Mouse (Mus musculus) forebrain, embryonic 14.5 days (tissue): ENCODE data around the gene Rmi1. TPM values are rescaled to one million over a fixed set of nuclear protein-coding genes. Genes with fewer than 3 reads are reported as not detected.
"Not testable (repeated sequence)": the region's sequence is repeated elsewhere in the genome, so short reads cannot be mapped to it uniquely, and the experiment has no call there.

Experiments
- ATAC-seq: fragments of 200-750 bp; cut with Nextera tagmentation; 2 replicates; pipeline ENCODE4 v1.8.0; 2017; ENCODE audit warnings: mild to moderate bottlenecking, moderate library complexity
- DNase-seq: peaks from one replicate; pipeline ENCODE4 v3.0.0-alpha.2; 2015; ENCODE audit warnings: low spot score
- H3K27ac ChIP-seq: fragments of 300-500 bp; sonication (generic); 2 replicates; pipeline ENCODE4 v1.5.1; 2014; ENCODE audit warnings: low read depth, mild to moderate bottlenecking, control low read depth, low read length, moderate library complexity
- H3K27me3 ChIP-seq: fragments of 300-500 bp; sonication (generic); replicated peaks from 2 replicates; pipeline ENCODE4 v1.6.1; 2014; ENCODE audit warnings: low read length, control low read depth, mixed read lengths; ENCODE audit not compliant: control insufficient read depth, insufficient read depth
- H3K36me3 ChIP-seq: fragments of 300-500 bp; sonication (generic); 2 replicates; pipeline ENCODE4 v1.6.1; 2014; ENCODE audit warnings: low read length, control low read depth; ENCODE audit not compliant: control insufficient read depth, insufficient read depth
- H3K4me1 ChIP-seq: fragments of 300-500 bp; sonication (generic); 2 replicates; pipeline ENCODE4 v1.6.1; 2014; ENCODE audit warnings: antibody characterized with exemption, low read length, control low read depth; ENCODE audit not compliant: control insufficient read depth, insufficient read depth
- H3K4me2 ChIP-seq: fragments of 300-500 bp; sonication (generic); 2 replicates; pipeline ENCODE4 v1.6.1; 2014; ENCODE audit warnings: mild to moderate bottlenecking, control low read depth, low read length
- H3K4me3 ChIP-seq: fragments of 300-500 bp; sonication (generic); 2 replicates; pipeline ENCODE4 v1.5.1; 2014; ENCODE audit warnings: low read depth, low read length, control low read depth
- H3K9ac ChIP-seq: fragments of 300-500 bp; sonication (generic); 2 replicates; pipeline ENCODE4 v1.6.1; 2014; ENCODE audit warnings: mild to moderate bottlenecking, low read length, control low read depth, moderate library complexity
- H3K9me3 ChIP-seq: fragments of 300-500 bp; sonication (generic); replicated peaks from 2 replicates; pipeline ENCODE4 v1.6.1; 2016; ENCODE audit warnings: low read length, control low read depth, mixed read lengths; ENCODE audit not compliant: control insufficient read depth
- WGBS: fragments of 180-500 bp; shearing (Covaris S2); extraction: QIAGEN DNeasy Blood & Tissue Kit; methylation state at CpG from one replicate; pipeline ENCODE4 v1.1.7; 2014; 5-methylcytosine and 5-hydroxymethylcytosine counted together
- polyA plus RNA-seq: library from polyadenylated mRNA; unstranded; fragments of >200 nt; fragmentation: Nextera tagmentation; extraction: Ambion mirVana; gene quantifications from 2 replicates; pipeline ENCODE4 v1.2.1, GENCODE M21; 2014

Gene Rmi1
- 23.8 and 24.6 TPM in 2 replicates for polyA plus RNA-seq

GRCm38 (mm10) chr13:58402003-58402743 lies at the start of gene Rmi1:
Gene Rmi1, plus strand, starts transcription at chr13:58402248.
- ATAC-seq (peak; percentile 96), DNase-seq (peak; percentile 99)
- Histone ChIP-seq H3K27me3 (no peaks in the 10 kb centered on the region), H3K27ac (peak within 1 kb of the TSS; percentile 100), H3K9me3 (no peaks in the 10 kb centered on the region), H3K36me3 (peaks cover 16% of the 10 kb centered on the region), H3K9ac (peak within 1 kb of the TSS; percentile 100), H3K4me1 (peaks cover 4% of the 10 kb centered on the region; the same call in 1 of the 2 replicates), H3K4me2 (peak within 1 kb of the TSS; percentile 68), H3K4me3 (peak within 1 kb of the TSS; percentile 99)
- WGBS: under 1% methylated on average over 84 of the region's 91 CpGs

DNA sequence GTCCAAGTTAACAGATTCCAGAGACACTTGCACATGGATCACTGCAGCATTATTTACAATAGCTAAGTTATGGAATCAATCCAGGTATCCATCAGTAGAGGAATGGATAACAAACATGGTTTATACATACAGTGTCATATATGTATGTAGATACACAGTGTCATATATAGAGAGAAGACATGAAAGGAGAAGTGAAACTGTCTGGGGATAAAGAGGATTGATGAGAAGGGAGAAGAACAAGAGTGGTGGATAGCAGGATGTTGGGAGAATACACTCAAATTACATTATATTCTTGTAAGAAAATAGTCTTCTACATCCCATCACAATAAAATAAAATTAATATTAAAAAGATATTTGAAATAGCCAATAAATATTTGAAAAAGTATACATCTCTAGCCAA lies 49.1 kb upstream of the Rmi1 start:
- Histone ChIP-seq H3K4me2 (no peak overlapping the region), H3K9ac (no peak overlapping the region), H3K36me3 (no peaks in the 10 kb centered on the region), H3K4me3 (no peak overlapping the region), H3K9me3 (no peaks in the 10 kb centered on the region), H3K27ac (no peak overlapping the region), H3K4me1 (no peaks in the 10 kb centered on the region), H3K27me3 (no peaks in the 10 kb centered on the region)
- ATAC-seq: no peak
- DNase-seq: no peak

DNA sequence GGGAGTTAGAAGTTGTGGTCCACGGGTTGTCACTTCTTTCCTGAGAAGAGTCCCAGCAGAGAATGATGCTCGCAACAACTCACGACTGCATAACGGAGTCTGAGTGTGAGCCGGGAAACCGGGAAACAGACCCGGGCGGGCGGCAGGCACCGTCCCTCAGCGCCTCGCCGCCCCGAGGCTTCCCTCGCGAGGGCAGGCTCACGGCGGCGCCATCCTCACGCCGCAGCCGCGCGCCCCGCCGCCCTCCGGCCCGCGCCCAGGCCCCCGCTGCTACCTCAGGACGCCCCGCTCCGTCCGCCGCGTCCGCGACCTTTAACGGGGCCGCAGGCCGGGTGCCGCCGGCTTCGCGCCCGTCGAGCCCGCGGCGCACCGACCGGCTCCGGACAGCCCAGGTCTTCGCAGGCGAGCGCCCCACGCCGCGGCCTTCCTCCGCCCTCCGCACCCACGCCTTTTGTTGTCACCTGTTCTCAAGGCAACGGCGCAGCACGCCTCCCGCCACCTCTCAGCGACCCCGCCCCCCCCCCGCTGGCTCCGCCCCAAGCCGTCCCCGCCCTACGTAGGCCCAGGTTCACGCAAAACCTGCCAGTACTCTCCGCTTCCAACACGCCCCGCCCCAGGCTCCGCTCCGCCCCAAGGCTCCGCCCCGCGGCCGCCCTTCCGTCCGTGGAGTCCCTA lies 43.3 kb upstream of the Rmi1 start, which contains the start of gene Kif27:
TSS of gene Kif27 (minus strand) at position 494 of the 675 bp plus-strand sequence.
- no peaks in the 10 kb centered on the region for H3K27me3 ChIP-seq
- peak within 1 kb of the TSS; percentile 71 for H3K9ac ChIP-seq
- H3K4me2 ChIP-seq: peak within 1 kb of the TSS; percentile 87
- H3K9me3 ChIP-seq: no peaks in the 10 kb centered on the region
- H3K36me3 ChIP-seq: no peaks in the 10 kb centered on the region
- peak; percentile 99 for ATAC-seq
- DNase-seq: peak; percentile 87
- peak within 1 kb of the TSS; percentile 65 for H3K4me3 ChIP-seq
- no peak within 1 kb of the TSS for H3K27ac ChIP-seq
- WGBS: under 1% methylated on average over 72 of the region's 85 CpGs
- no peaks in the 10 kb centered on the region for H3K4me1 ChIP-seq

- 2% methylated on average over 7 of the region's 7 CpGs for WGBS
- Histone ChIP-seq H3K4me2 (peak overlapping the region; percentile 87), H3K9me3 (no peaks in the 10 kb centered on the region), H3K27ac (no peak overlapping the region), H3K4me1 (no peaks in the 10 kb centered on the region), H3K9ac (peak overlapping the region; percentile 71; the same call in 1 of the 2 replicates), H3K4me3 (peak overlapping the region; percentile 65), H3K27me3 (no peaks in the 10 kb centered on the region), H3K36me3 (no peaks in the 10 kb centered on the region)
- ATAC-seq: peak; percentile 78; the same call in 1 of the 2 replicates
- no peak for DNase-seq
Observed at GRCm38 (mm10) chr13:58359304-58359653, 42.8 kb upstream of the Rmi1 start.

- Histone ChIP-seq H3K9ac (no peak overlapping the region), H3K9me3 (no peaks in the 10 kb centered on the region), H3K27ac (no peak overlapping the region), H3K4me2 (no peak overlapping the region), H3K4me3 (no peak overlapping the region), H3K36me3 (no peaks in the 10 kb centered on the region), H3K4me1 (no peaks in the 10 kb centered on the region), H3K27me3 (no peaks in the 10 kb centered on the region)
- ATAC-seq (no peak), DNase-seq (no peak)
- 80% methylated on average over 8 of the region's 8 CpGs for WGBS
Observed at GRCm38 (mm10) chr13:58364353-58365175, 37.5 kb upstream of the Rmi1 start.

GRCm38 (mm10) chr13:58365179-58365578 lies 36.9 kb upstream of the Rmi1 start:
- H3K27me3 ChIP-seq, H3K27ac ChIP-seq, H3K4me2 ChIP-seq, H3K4me3 ChIP-seq, H3K9ac ChIP-seq, H3K4me1 ChIP-seq, H3K36me3 ChIP-seq, ATAC-seq, H3K9me3 ChIP-seq, DNase-seq: not testable (repeated sequence)
- WGBS: 83% methylated on average over 8 of the region's 8 CpGs

GRCm38 (mm10) chr13:58366373-58366772 lies 35.7 kb upstream of the Rmi1 start:
- Histone ChIP-seq H3K4me1 (no peaks in the 10 kb centered on the region), H3K4me3 (no peak overlapping the region), H3K27ac (no peak overlapping the region), H3K9ac (no peak overlapping the region), H3K27me3 (no peaks in the 10 kb centered on the region), H3K36me3 (no peaks in the 10 kb centered on the region), H3K4me2 (no peak overlapping the region), H3K9me3 (no peaks in the 10 kb centered on the region)
- DNase-seq (no peak), ATAC-seq (no peak)
- 91% methylated on average over 3 of the region's 3 CpGs for WGBS

- Histone ChIP-seq H3K4me1 (no peaks in the 10 kb centered on the region), H3K9ac (no peak overlapping the region), H3K36me3 (no peaks in the 10 kb centered on the region), H3K9me3 (no peaks in the 10 kb centered on the region), H3K27ac (no peak overlapping the region), H3K4me3 (no peak overlapping the region), H3K27me3 (no peaks in the 10 kb centered on the region), H3K4me2 (no peak overlapping the region)
- ATAC-seq: no peak
- DNase-seq: no peak
- 76% methylated on average over 1 of the region's 1 CpGs for WGBS
Observed at GRCm38 (mm10) chr13:58367641-58368040, 34.4 kb upstream of the Rmi1 start.
